Mouse (Mus musculus) left cerebral cortex, postnatal 4 days (tissue): ENCODE measurements around the gene Pcdh11x. TPM values are rescaled to one million over a fixed set of nuclear protein-coding genes. Genes with fewer than 3 reads are reported as not detected.
A peak's percentile ranks its signal among the peaks of the same experiment; 100 is the strongest.
"Not testable (repeated sequence)": the region's sequence is repeated elsewhere in the genome, so short reads cannot be mapped to it uniquely, and the experiment has no call there.

Source experiments
- DNase-seq: peaks from one replicate; pipeline ENCODE4 v3.0.0-alpha.2; 2022
- intact Hi-C: fragments of 180-260 bp; cut with DNase I; formaldehyde crosslinking; loops from one replicate; pipeline ENCODE4 v1.15.1; 2025
- total RNA-seq, 2 experiments: library from RNA; stranded (reverse); gene quantifications; 2 replicates each; pipeline ENCODE4 v1.2.3; 2021

Gene Pcdh11x
- 10 to 100 TPM; 33.7 to 43.6 TPM for total RNA-seq

DNA sequence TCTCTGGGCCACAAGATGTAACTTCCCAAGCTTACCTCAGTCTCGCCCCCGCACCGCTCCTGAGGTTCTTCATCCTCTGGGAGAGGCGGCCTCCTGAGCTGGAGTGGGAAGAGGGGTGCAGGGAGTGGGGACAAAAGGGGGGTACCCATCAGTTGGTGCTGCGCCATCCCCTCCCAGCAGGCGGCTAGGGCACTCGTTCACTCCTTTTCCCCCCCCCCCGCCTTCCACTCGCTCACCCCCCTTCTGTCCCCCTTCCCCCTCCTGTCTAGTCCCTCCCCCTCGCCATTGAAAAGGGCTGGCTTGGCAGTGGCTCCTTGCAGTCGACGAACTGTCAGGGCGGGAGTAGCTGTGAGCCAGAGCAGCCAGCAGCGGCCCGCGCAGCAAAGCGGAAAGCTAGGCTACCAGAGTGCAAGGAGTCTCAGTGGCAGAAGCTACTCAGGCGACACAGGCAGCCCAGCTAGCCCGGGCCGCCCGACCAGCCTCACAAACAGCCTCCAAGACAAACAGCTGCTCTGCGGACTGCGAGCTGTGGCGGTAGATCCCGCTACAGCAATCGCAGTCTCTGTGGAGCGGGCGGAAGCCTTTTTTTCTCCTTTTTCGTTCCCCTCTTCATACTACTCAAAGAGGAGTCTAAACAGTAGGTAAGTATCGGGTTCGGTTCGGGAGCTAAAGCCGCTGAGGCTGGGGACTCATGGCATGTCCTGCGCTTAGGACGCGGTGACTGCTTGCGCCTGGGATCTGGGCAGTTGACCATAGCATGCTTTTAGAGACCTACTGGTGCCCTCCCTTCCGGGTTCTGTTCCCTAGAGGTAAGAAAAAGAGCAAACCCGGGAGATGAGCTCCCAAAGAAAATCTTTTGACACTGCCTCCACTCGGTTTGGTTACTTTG, at the start of gene Pcdh11x:
Pcdh11x (plus strand) TSS at position 249 of the 889 bp plus-strand sequence.
- DNase-seq: peak; percentile 70
- intact Hi-C loops: loop anchor here (5.0 kb wide), 1 partner anchor 1877 kb away; no protein-coding TSS in a partner anchor

DNA sequence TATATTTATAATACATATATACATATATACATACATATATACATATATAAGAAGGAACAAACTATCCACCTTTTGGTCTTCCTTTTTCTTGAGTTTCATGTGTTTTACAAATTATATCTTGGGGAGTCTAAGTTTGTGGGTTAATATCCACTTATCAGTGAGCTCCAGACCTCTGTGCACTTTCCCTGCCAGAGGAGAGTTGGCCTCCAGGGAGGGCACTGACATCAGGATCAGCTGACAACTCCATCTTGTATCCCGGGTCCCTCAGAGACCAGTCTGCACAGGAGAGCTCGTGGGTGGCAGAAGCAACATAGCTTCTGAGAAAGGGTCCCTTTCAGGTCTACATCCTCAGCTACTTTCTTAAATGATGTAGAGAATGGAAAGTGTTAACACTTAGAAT, 30.0 kb upstream of the Pcdh11x start:
- DNase-seq: no peak
- intact Hi-C loops: no loop called here

GRCm38 (mm10) chrX:120285522-120285921, 4.5 kb upstream of the Pcdh11x start:
- intact Hi-C loops: no loop called here
- DNase-seq: no peak

GRCm38 (mm10) chrX:120287502-120287901, 2.6 kb upstream of the Pcdh11x start:
- intact Hi-C loops: no loop called here
- DNase-seq: no peak

GRCm38 (mm10) chrX:120290900-120291280, 831 bp downstream of the Pcdh11x start:
- peak; percentile 6 for DNase-seq

DNA sequence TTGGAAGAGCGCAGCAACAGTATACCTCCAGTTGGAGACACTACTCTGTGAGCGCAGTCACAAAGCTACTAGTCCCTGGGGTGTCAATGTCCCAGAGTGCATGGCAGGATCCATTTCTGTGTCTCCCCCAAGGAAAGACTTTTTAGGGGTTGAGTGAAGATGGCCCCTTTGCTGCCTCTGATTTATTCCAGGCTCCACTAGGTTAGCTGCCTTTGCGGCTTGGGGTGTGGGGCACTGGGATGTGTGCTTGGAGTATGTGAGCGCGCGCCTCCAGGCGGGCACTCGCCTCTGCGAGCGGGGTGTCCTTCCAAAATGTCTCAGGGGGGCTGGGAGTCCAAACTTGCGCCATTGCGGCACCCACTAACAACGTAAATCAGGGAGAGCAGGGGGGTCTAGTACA, 1.6 kb downstream of the Pcdh11x start:
- peak; percentile 9 for DNase-seq
- intact Hi-C loops: loop anchor here (5.0 kb wide), 1 partner anchor 1876 kb away; no protein-coding TSS in a partner anchor

More at GRCm38 (mm10) chrX:120290900-120291280, 831 bp downstream of the Pcdh11x start:
- intact Hi-C loops: loop anchor here (5.0 kb wide), 1 partner anchor 1876 kb away; no protein-coding TSS in a partner anchor

DNA sequence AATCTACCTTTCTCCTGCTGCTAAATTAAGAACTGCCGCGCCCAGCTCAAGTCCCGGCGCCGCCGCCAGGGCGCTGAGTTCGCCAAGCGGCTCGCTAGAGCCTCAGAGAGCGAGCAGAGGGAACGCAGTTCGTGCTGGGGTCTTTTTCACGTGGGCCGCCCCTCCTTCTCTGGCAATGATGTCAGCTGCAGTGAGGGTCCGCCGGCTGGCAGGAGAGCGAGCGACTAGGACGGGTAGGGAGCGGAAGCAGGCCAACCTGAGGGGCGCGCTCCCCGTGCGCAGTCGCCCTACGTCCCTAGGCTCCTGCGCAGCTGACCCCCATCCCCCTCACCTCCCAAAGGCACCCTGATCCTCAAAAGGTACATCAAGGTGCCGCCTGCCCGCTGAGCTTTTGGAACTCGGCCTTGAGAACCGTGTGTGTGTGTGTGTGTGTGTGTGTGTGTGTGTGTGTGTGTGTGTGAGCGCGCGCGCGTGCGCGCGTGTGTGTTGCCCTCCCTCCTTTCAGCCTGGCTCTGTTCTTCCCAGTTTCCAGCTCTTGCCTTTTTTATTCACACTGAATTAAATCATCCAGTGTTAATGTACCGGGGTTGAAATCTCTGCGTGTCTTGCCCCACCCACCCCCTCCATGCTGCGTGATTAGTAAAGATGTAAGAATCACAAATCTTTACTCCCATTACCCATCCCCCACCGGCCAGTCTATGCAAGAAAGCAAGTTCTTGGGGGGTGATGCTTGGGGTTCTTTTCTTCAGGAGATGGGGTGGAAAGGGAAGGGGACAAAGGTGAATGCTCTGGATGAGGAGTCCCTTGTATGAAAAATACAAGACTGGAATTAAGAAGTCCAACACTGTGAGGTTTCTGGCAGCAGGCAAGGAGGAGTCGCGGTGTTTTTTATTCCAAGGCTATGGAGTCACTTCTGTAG, 3.0 kb downstream of the Pcdh11x start:
- DNase-seq: peak; percentile 56
- intact Hi-C loops: loop anchor here (5.0 kb wide), 1 partner anchor 1874 kb away; no protein-coding TSS in a partner anchor

- no peak for DNase-seq
- intact Hi-C loops: no loop called here
Observed at GRCm38 (mm10) chrX:120301469-120302175, 11.6 kb downstream of the Pcdh11x start.

GRCm38 (mm10) chrX:120312995-120313394, 22.9 kb downstream of the Pcdh11x start, which contains the start of gene H2afb3:
Gene H2afb3 (minus strand): TSS chrX:120313095.
- DNase-seq, intact Hi-C loops: not testable (repeated sequence)

DNA sequence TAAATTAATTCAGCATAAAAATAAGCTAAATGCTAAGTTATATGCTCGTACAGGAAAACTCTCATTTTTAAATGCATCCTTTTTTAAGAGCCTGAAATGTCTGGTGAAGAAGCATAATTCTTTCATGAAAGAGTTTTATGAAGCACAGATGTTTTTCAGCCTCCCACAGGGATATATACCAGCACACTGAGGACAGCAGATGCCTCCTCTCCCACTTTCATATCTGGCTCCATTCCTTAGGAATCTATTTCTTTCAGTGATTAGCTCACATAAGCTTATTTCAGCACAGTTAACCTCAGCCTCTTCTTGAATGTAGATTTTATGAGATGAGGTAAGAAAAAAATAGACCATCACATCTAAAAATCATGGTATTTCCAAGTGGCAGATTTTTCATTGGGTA, 176.2 kb downstream of the Pcdh11x start:
- intact Hi-C loops: no loop called here
- no peak for DNase-seq

GRCm38 (mm10) chrX:120486428-120486827, 196.4 kb downstream of the Pcdh11x start:
- DNase-seq: no peak
- intact Hi-C loops: no loop called here

GRCm38 (mm10) chrX:120524986-120525385, 234.9 kb downstream of the Pcdh11x start:
- DNase-seq: no peak
- intact Hi-C loops: no loop called here

- intact Hi-C loops: no loop called here
- no peak for DNase-seq
Observed at GRCm38 (mm10) chrX:120599309-120599708, 309.2 kb downstream of the Pcdh11x start.

DNA sequence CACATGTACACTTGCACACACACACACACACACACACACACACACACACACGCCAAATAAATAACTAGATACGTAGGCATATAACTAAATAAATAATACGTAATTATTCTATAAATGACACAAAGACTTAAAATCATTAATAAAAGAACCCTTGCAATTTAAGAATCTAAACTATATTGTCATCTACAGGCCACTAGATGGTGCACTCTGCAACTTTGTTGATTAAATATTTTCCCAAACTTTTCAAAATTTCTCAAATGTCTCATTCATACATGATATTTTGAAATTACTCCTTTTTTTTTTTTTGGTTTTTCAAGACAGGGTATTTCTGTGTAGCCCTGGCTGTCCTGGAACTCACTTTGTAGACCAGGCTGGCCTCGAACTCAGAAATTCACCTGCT, 328.4 kb downstream of the Pcdh11x start:
- intact Hi-C loops: loop anchor here (5.0 kb wide), 1 partner anchor 1404 kb away; no protein-coding TSS in a partner anchor
- no peak for DNase-seq

GRCm38 (mm10) chrX:120670236-120670635, 380.2 kb downstream of the Pcdh11x start:
- peak; percentile 1 for DNase-seq
- intact Hi-C loops: not testable (repeated sequence)

GRCm38 (mm10) chrX:120734144-120734543, 444.1 kb downstream of the Pcdh11x start:
- DNase-seq: no peak
- intact Hi-C loops: no loop called here

DNA sequence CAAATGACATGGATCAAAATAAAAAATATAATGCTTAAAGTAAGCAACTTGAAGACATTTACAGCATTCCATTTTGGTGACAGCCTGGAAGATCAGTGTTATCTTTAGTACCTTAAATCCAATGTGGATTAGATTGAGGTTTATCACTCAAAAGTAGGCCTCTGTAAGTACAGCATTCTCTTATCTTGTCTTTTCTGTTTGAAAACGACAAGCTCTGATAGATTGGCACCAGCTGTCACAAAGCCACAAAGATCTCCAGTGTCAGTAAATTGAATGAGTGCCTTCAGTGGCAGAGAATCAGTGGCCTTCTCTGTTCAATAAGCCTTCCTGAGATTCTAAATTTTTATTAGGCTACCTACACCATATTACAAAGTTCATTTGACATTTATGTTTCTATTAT, 445.7 kb downstream of the Pcdh11x start:
- DNase-seq: no peak
- intact Hi-C loops: no loop called here

GRCm38 (mm10) chrX:120944556-120944955, 654.5 kb downstream of the Pcdh11x start:
- no peak for DNase-seq
- intact Hi-C loops: no loop called here
